Mouse (Mus musculus): ENCODE measurements around the gene Gm45716. TPM values are rescaled to one million over a fixed set of nuclear protein-coding genes. Genes with fewer than 3 reads are reported as not detected.

The Gm45716 gene
- polyA plus RNA-seq, 1 experiment = 3.0 TPM

GRCm38 (mm10) chr11:90294622-90295021 lies 107.1 kb downstream of the Gm45716 start:
- Histone ChIP-seq H3K27ac (ENCODE audit: insufficient read depth, low read depth, low read length) (no peak overlapping the region), H3K4me3 (ENCODE audit: low read depth, low read length) (no peak overlapping the region), H3K27me3 (ENCODE audit: control insufficient read depth, insufficient read depth, low read length) (no peaks in the 10 kb centered on the region), H3K36me3 (ENCODE audit: control insufficient read depth, insufficient read depth, low read length) (no peaks in the 10 kb centered on the region), H3K4me1 (ENCODE audit: control insufficient read depth, insufficient read depth, insufficient read length, low read length) (no peaks in the 10 kb centered on the region)
- no peak for TF ChIP-seq POLR2A (IDR thresholded peaks at IDR 0.05; ENCODE audit: low read depth, low read length)
- no peak for TF ChIP-seq CTCF (IDR thresholded peaks at IDR 0.05; ENCODE audit: extremely low read depth, insufficient read length, insufficient replicate concordance, low read depth, low read length)
- 83% methylated on average over 2 of the region's 2 CpGs for WGBS

Other genes starting within 250 kb of the Gm45716 start
- gene Pctp, start 184.8 kb upstream of the Gm45716 start, polyA plus RNA-seq (2012; rRNA removed) = 0.70 and 1.4 TPM in 2 replicates
- gene Tmem100, start 157.3 kb upstream of the Gm45716 start, polyA plus RNA-seq (2012; rRNA removed) = 0.62 and 0.66 TPM in 2 replicates
- gene Mmd, start 61.8 kb downstream of the Gm45716 start, polyA plus RNA-seq (2012; rRNA removed) = 10.3 and 21.2 TPM in 2 replicates
- gene Hlf, start 203.2 kb downstream of the Gm45716 start, polyA plus RNA-seq (2012; rRNA removed) = 0.41 and 1.8 TPM in 2 replicates